ENCODE assay signal across 9 mouse cellular contexts in genomic region chr16:34855751-34856150, GRCm38 (mm10).
"Had no signal": no experiment of that assay in that cellular context is flagged by ENCODE, and none has a peak within 500 bp of the region (broad histone marks: within the 10 kb centered on the region; RNA-seq: fewer than 3 reads in every experiment).

No protein-coding gene starts in this region.

- H3K4me2 ChIP-seq: neural tube, embryonic 15.5 days had no signal

- H3K27ac ChIP-seq: liver, embryonic 14.5 days; midbrain, embryonic 10.5 days; neural tube, embryonic 15.5 days; stomach, postnatal 0 days had no signal

- H3K27me3 ChIP-seq: neural tube, embryonic 15.5 days had no signal

- H3K36me3 ChIP-seq: midbrain, embryonic 10.5 days; neural tube, embryonic 15.5 days had no signal

- H3K4me3 ChIP-seq: midbrain, embryonic 10.5 days; myocyte; neural tube, embryonic 15.5 days had no signal

- H3K9me3 ChIP-seq: midbrain, embryonic 10.5 days; neural tube, embryonic 15.5 days had no signal

- DNase-seq: kidney, adult 18-20 months; kidney, postnatal 10 days; left cerebral cortex, postnatal 4 days; thymus, postnatal 4 days had no signal

- H3K9ac ChIP-seq: liver, embryonic 14.5 days; neural tube, embryonic 15.5 days had no signal
